Mouse (Mus musculus) kidney, postnatal 14 days (tissue): ENCODE results near the gene Nckipsd.

Source experiments
- DNase-seq: peaks from one replicate; pipeline ENCODE4 v3.0.0; 2022; ENCODE audit warnings: mixed read lengths

Gene Nckipsd

GRCm38 (mm10) chr9:108808163-108808665 lies at the start of gene Nckipsd:
TSS of gene Nckipsd (plus strand) at chr9:108808368.
- peak; percentile 96 for DNase-seq

- no peak for DNase-seq
Observed at GRCm38 (mm10) chr9:108759121-108759520, 49.0 kb upstream of the Nckipsd start.

GRCm38 (mm10) chr9:108759805-108760204 lies 48.4 kb upstream of the Nckipsd start:
- peak; percentile 45 for DNase-seq

GRCm38 (mm10) chr9:108761561-108761960 lies 46.6 kb upstream of the Nckipsd start:
- no peak for DNase-seq

GRCm38 (mm10) chr9:108764971-108765370 lies 43.2 kb upstream of the Nckipsd start:
- DNase-seq, result no peak

- DNase-seq, result no peak
Observed at GRCm38 (mm10) chr9:108776614-108777013, 31.6 kb upstream of the Nckipsd start.

GRCm38 (mm10) chr9:108777276-108777675 lies 30.9 kb upstream of the Nckipsd start:
- DNase-seq, result no peak

GRCm38 (mm10) chr9:108780959-108781358 lies 27.2 kb upstream of the Nckipsd start:
- DNase-seq, result peak; percentile 61

- DNase-seq, result no peak
Observed at GRCm38 (mm10) chr9:108781891-108782290, 26.3 kb upstream of the Nckipsd start.

GRCm38 (mm10) chr9:108782836-108783547 lies 25.2 kb upstream of the Nckipsd start:
- no peak for DNase-seq

- DNase-seq, result peak; percentile 98
Observed at GRCm38 (mm10) chr9:108783548-108784463, 24.4 kb upstream of the Nckipsd start, which contains the start of gene Ip6k2. TSS of gene Ip6k2 (plus strand) at chr9:108783796.

GRCm38 (mm10) chr9:108785416-108785815 lies 22.8 kb upstream of the Nckipsd start:
- no peak for DNase-seq

- DNase-seq, result no peak
Observed at GRCm38 (mm10) chr9:108786494-108786893, 21.7 kb upstream of the Nckipsd start.

- DNase-seq, result no peak
Observed at GRCm38 (mm10) chr9:108787080-108787479, 21.1 kb upstream of the Nckipsd start.

GRCm38 (mm10) chr9:108788713-108789112 lies 19.5 kb upstream of the Nckipsd start:
- no peak for DNase-seq

- DNase-seq, result no peak
Observed at GRCm38 (mm10) chr9:108792307-108792706, 15.9 kb upstream of the Nckipsd start.

GRCm38 (mm10) chr9:108792730-108793129 lies 15.4 kb upstream of the Nckipsd start:
- no peak for DNase-seq

- peak; percentile 49 for DNase-seq
Observed at GRCm38 (mm10) chr9:108795281-108795680, 12.9 kb upstream of the Nckipsd start.

GRCm38 (mm10) chr9:108795762-108796161 lies 12.4 kb upstream of the Nckipsd start:
- DNase-seq, result peak; percentile 81

- DNase-seq, result peak; percentile 41
Observed at GRCm38 (mm10) chr9:108796351-108796981, 11.7 kb upstream of the Nckipsd start.

- no peak for DNase-seq
Observed at GRCm38 (mm10) chr9:108797477-108797876, 10.7 kb upstream of the Nckipsd start.

- no peak for DNase-seq
Observed at GRCm38 (mm10) chr9:108798508-108799075, 9.6 kb upstream of the Nckipsd start.

GRCm38 (mm10) chr9:108799564-108799963 lies 8.6 kb upstream of the Nckipsd start:
- DNase-seq, result no peak
